Mouse (Mus musculus) midbrain, embryonic 13.5 days (tissue): Measurements from ENCODE around the gene Nt5dc2. TPM values are rescaled to one million over a fixed set of nuclear protein-coding genes. Genes with fewer than 3 reads are reported as not detected.

Experiments
- ATAC-seq: fragments of 200-750 bp; cut with Nextera tagmentation; 2 replicates; pipeline ENCODE4 v1.8.0; 2017; ENCODE audit warnings: mild to moderate bottlenecking, moderate TSS enrichment, moderate library complexity
- H3K27ac ChIP-seq: fragments of 300-500 bp; sonication (generic); 2 replicates; pipeline ENCODE4 v1.5.1; 2015; ENCODE audit warnings: inconsistent platforms, mild to moderate bottlenecking, moderate library complexity
- H3K27me3 ChIP-seq: fragments of 300-500 bp; sonication (generic); 2 replicates; pipeline ENCODE4 v1.6.1; 2015; ENCODE audit warnings: mild to moderate bottlenecking, inconsistent platforms
- H3K36me3 ChIP-seq: fragments of 300-500 bp; sonication (generic); 2 replicates; pipeline ENCODE4 v1.6.1; 2015; ENCODE audit warnings: mild to moderate bottlenecking, inconsistent platforms
- H3K4me1 ChIP-seq: fragments of 300-500 bp; sonication (generic); replicated peaks from 2 replicates; pipeline ENCODE4 v1.6.1; 2015; ENCODE audit warnings: inconsistent platforms
- H3K4me2 ChIP-seq: fragments of 300-500 bp; sonication (generic); replicated peaks from 2 replicates; pipeline ENCODE4 v1.6.1; 2015; ENCODE audit warnings: moderate library complexity, mild to moderate bottlenecking, inconsistent platforms
- H3K4me3 ChIP-seq: fragments of 300-500 bp; sonication (generic); replicated peaks from 2 replicates; pipeline ENCODE4 v1.5.1; 2015; ENCODE audit warnings: mild to moderate bottlenecking, inconsistent platforms
- H3K9ac ChIP-seq: fragments of 300-500 bp; sonication (generic); replicated peaks from 2 replicates; pipeline ENCODE4 v1.6.1; 2015; ENCODE audit warnings: mild to moderate bottlenecking, inconsistent platforms
- H3K9me3 ChIP-seq: fragments of 300-500 bp; sonication (generic); 2 replicates; pipeline ENCODE4 v1.6.1; 2016; ENCODE audit warnings: mild to moderate bottlenecking, inconsistent platforms
- WGBS: fragments of 180-500 bp; shearing (Covaris S2); methylation state at CpG from one replicate; pipeline ENCODE4 v1.1.7; 2015; 5-methylcytosine and 5-hydroxymethylcytosine counted together
- polyA plus RNA-seq: library from polyadenylated mRNA; unstranded; fragments of >200 nt; fragmentation: Nextera tagmentation; extraction: Ambion mirVana; gene quantifications from 2 replicates; pipeline ENCODE4 v1.2.1, GENCODE M21; 2015

Nt5dc2 gene
- polyA plus RNA-seq, 1 experiment from 2014 or later = 317 TPM

DNA sequence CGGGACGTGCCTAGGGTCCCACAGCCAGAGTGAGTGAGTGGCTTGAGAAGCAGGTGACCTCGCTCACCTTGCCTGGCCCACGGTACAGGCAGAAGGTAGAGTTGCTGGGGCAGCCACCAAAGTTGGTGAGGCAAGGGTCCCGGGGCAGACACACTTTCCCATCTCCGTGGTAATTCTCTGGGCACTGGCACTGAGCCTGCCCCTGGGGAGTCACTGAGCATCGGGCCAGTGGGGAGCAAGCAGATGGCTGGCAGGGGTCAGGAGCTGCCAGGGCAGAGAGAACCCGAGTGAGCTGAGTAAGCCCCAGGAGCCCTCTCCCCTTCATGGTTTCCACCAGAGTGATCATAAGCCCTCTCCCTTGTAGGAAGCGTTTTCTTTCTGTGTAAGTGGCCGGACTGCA, 30.8 kb downstream of the Nt5dc2 start:
- no peaks in the 10 kb centered on the region for H3K27me3 ChIP-seq
- H3K9ac ChIP-seq = no peak overlapping the region
- no peak for ATAC-seq
- no peak overlapping the region for H3K27ac ChIP-seq
- H3K9me3 ChIP-seq = no peaks in the 10 kb centered on the region
- WGBS = 61% methylated on average over 10 of the region's 10 CpGs
- H3K36me3 ChIP-seq = no peaks in the 10 kb centered on the region
- H3K4me2 ChIP-seq = no peak overlapping the region
- H3K4me3 ChIP-seq = no peak overlapping the region
- H3K4me1 ChIP-seq = 0 out of 2 replicates have a peak, but pooled peaks cover 8% of the 10 kb centered on the region

DNA sequence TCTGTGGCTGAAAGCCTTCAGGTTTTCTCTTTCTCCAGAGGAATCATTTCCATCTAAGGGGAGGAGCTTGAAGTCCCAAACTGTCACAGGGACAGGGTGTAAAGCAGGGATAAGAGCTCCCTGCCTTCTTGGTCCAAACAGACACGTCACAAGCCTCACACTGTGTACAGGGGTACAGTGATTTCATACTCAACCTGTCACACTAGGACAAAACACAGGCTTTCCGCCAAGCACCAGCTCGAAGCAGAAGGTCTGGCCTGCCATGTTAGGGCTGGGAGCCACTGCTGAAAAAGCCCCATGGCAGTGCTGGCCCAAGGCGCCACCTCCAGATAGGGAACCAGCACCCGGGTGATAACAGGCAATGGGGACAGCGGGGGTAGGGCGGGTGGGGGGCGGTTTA, 33.2 kb downstream of the Nt5dc2 start:
- Histone ChIP-seq H3K27ac (no peak overlapping the region), H3K4me2 (no peak overlapping the region), H3K9me3 (no peaks in the 10 kb centered on the region), H3K4me3 (no peak overlapping the region), H3K36me3 (no peaks in the 10 kb centered on the region), H3K4me1 (peaks cover 11% of the 10 kb centered on the region; the same call in 1 of the 2 replicates), H3K27me3 (no peaks in the 10 kb centered on the region), H3K9ac (no peak overlapping the region)
- no peak for ATAC-seq
- 83% methylated on average over 8 of the region's 8 CpGs for WGBS

DNA sequence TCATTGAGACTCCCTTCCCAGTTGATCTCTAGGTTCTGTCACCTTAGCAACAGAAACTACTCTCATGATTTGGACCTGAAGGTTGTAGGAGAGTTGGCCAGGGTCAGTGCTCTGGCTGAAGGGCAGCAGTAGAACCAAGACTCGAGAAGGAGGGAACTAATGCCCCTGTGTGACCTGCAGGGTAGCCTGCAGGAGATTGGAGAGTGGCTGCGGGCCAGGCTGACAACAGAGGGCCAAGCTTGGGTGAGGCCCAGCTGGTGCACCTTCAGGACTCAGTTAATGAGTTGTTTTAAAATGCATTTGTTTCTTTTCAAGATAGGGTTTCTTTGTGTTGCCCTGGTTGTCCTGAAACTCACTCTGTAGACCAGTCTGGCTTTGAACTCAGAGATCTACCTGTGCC, 34.2 kb downstream of the Nt5dc2 start:
- no peak overlapping the region for H3K4me2 ChIP-seq
- WGBS = 71% methylated on average over 2 of the region's 2 CpGs
- H3K9ac ChIP-seq = no peak overlapping the region
- H3K36me3 ChIP-seq = peaks cover 7% of the 10 kb centered on the region
- ATAC-seq = no peak
- H3K27ac ChIP-seq = no peak overlapping the region
- H3K4me3 ChIP-seq = no peak overlapping the region
- H3K27me3 ChIP-seq = no peaks in the 10 kb centered on the region
- no peaks in the 10 kb centered on the region for H3K9me3 ChIP-seq
- peaks cover 11% of the 10 kb centered on the region; the same call in 1 of the 2 replicates for H3K4me1 ChIP-seq

DNA sequence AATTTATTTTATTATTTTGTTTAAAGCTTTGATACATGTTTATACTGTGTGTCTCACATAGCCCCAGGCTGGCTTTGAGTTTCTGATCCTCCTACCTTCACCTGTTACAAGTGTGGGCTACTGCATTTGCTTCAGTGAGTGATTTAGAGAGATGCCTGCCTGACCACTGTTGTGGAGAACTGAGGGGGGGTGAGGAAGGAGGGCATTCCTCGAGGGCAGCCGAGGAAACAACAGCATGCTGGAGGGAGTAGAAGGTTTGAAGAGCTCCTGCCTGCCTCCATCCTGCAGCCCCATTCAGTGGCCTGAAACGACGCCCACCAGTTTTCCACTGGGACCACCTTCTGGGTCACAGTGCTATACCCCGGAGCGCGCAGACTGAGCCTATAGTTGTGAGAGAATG, 34.6 kb downstream of the Nt5dc2 start:
- Histone ChIP-seq H3K9ac (no peak overlapping the region), H3K4me3 (no peak overlapping the region), H3K4me2 (no peak overlapping the region), H3K27ac (no peak overlapping the region), H3K36me3 (peaks cover 11% of the 10 kb centered on the region), H3K9me3 (no peaks in the 10 kb centered on the region), H3K27me3 (no peaks in the 10 kb centered on the region), H3K4me1 (peaks cover 11% of the 10 kb centered on the region; the same call in 1 of the 2 replicates)
- 56% methylated on average over 7 of the region's 7 CpGs for WGBS
- no peak for ATAC-seq

DNA sequence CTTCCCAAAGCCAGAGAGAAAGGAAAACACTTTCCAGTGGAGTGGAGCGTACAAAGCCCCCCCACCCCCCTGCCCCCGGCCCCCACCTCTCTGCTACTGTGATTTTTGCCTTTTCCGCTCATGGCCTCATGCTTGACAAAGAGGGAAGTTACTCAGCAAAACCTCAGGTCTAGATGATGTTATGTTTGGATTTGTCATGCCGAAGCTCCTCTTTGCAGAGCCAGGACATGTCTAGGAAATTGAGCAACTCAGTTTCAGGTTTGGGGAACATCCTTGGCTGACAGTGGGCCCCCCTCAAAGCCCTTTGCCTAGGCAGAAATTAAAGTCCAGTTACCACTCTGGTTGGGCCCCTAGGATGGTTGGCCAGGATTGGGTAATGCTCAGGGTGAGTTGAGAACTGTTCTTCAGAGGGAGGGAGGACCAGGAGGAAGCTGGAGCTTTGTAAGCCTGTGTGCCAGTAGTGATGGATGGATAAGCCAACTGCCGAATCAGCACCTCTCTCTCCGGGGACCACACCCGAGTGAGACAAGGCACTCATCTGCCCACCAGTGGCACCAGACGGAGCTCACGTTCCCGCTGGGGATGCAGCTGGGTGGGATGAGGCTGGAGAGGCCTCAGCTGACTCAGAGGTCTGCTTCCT, 35.3 kb downstream of the Nt5dc2 start:
- Histone ChIP-seq H3K9ac (no peak overlapping the region), H3K4me2 (no peak overlapping the region), H3K4me3 (no peak overlapping the region), H3K4me1 (peaks cover 11% of the 10 kb centered on the region; the same call in 1 of the 2 replicates), H3K36me3 (peaks cover 18% of the 10 kb centered on the region), H3K27me3 (no peaks in the 10 kb centered on the region), H3K9me3 (no peaks in the 10 kb centered on the region), H3K27ac (no peak overlapping the region)
- 73% methylated on average over 10 of the region's 10 CpGs for WGBS
- no peak for ATAC-seq

DNA sequence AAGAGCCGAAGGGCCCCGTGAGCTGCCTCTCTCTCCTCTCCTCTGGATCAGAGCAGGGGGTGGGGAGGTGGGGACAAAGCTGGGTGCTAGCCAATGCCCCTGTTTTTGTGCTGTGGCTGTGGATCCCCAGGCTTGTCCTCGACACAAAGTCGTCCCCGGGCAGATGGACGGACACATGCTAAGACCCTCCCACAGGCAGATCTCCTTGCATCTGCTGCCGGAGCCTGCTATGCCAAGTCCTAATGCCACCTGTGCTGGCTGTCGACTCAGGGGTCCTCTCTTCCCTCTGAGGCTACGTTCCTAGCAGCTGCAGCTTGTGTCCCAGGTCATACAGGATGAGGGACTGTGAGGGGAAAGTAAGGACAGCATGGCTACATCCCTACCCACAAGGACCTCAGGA, 36.0 kb downstream of the Nt5dc2 start:
- Histone ChIP-seq H3K27me3 (no peaks in the 10 kb centered on the region), H3K27ac (no peak overlapping the region), H3K9ac (no peak overlapping the region), H3K4me3 (no peak overlapping the region), H3K4me2 (no peak overlapping the region), H3K36me3 (peaks cover 25% of the 10 kb centered on the region), H3K9me3 (no peaks in the 10 kb centered on the region), H3K4me1 (peaks cover 9% of the 10 kb centered on the region; the same call in 1 of the 2 replicates)
- WGBS = 56% methylated on average over 9 of the region's 9 CpGs
- ATAC-seq = no peak

DNA sequence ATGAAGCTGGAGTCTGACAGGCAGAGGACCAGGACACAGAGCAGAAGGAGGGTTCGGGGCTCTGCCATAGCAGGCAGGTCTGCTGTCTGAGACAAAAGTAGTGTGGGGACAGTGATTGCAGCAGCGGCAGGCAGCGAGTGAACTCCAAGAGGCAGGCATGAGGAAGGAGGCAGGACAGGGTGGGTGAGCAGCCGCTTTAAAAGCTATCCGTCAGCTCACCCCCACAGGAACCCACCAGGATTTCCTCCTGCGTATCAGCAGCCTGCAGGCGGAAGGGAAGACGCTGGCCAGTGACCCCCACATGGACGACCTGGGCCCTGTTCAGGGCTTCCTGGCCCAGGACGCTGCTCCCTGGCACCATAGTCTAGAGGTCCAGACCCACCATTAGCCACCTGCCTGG, 37.6 kb downstream of the Nt5dc2 start, which contains the start of gene Stab1:
Stab1 (minus strand) TSS at position 217 of the 400 bp plus-strand sequence.
- no peaks in the 10 kb centered on the region for H3K9me3 ChIP-seq
- H3K27me3 ChIP-seq = no peaks in the 10 kb centered on the region
- WGBS = 66% methylated on average over 10 of the region's 10 CpGs
- peaks cover 8% of the 10 kb centered on the region; the same call in 1 of the 2 replicates for H3K4me1 ChIP-seq
- no peak within 1 kb of the TSS for H3K4me2 ChIP-seq
- no peak for ATAC-seq
- H3K27ac ChIP-seq = peak within 1 kb of the TSS; percentile 30; the same call in 1 of the 2 replicates
- H3K9ac ChIP-seq = peak within 1 kb of the TSS; percentile 37
- no peak within 1 kb of the TSS for H3K4me3 ChIP-seq
- peaks cover 41% of the 10 kb centered on the region for H3K36me3 ChIP-seq

DNA sequence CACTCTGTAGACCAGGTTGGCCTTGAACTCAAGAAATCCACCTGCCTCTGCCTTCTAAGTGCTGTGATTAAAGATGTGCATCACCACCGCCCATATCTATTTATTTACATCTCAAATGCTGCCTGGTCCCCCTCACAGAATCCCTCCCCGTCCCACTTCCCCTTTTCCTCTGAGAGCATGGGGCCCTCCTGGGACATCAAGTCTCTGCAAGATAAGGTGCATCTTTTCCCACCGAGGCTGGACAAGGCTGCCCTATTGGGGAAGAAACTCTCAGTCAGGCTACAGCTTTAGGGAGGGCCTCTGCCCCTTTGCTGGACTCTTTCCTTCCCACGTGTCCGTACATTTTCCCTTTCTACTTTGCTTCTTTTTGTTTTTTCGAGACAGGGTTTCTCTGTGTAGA, 38.7 kb downstream of the Nt5dc2 start:
- peaks cover 52% of the 10 kb centered on the region for H3K36me3 ChIP-seq
- ATAC-seq = no peak
- H3K27ac ChIP-seq = peak overlapping the region; percentile 30; the same call in 1 of the 2 replicates
- H3K4me1 ChIP-seq = peaks cover 8% of the 10 kb centered on the region; the same call in 1 of the 2 replicates
- H3K9me3 ChIP-seq = no peaks in the 10 kb centered on the region
- H3K27me3 ChIP-seq = no peaks in the 10 kb centered on the region
- no peak overlapping the region for H3K4me3 ChIP-seq
- H3K4me2 ChIP-seq = no peak overlapping the region
- 83% methylated on average over 6 of the region's 6 CpGs for WGBS
- no peak overlapping the region for H3K9ac ChIP-seq

DNA sequence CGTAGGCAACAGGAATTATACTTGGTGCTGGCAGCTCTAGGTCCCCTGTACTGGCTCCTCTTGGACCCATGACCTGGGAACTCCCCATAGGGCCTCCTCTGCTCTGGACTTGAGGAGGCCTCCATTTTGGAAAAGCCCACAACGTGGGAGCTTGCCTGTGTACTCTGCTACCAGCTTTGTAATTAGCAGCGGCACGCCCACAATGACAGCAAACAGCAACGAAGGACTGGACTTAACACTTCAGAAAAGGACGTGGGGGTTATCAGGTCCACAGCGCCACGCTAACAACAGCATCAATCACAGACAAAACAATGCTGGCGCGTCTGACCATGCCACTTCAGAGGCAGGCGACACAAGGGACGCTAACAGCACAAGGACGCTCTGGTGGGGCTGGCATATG, 40.1 kb downstream of the Nt5dc2 start:
- no peaks in the 10 kb centered on the region for H3K27me3 ChIP-seq
- no peak overlapping the region for H3K4me2 ChIP-seq
- H3K4me1 ChIP-seq = peaks cover 8% of the 10 kb centered on the region; the same call in 1 of the 2 replicates
- H3K4me3 ChIP-seq = no peak overlapping the region
- WGBS = 86% methylated on average over 13 of the region's 13 CpGs
- H3K9ac ChIP-seq = no peak overlapping the region
- ATAC-seq = no peak
- H3K27ac ChIP-seq = peak overlapping the region; percentile 58; the same call in 1 of the 2 replicates
- no peaks in the 10 kb centered on the region for H3K9me3 ChIP-seq
- H3K36me3 ChIP-seq = peaks cover 66% of the 10 kb centered on the region

DNA sequence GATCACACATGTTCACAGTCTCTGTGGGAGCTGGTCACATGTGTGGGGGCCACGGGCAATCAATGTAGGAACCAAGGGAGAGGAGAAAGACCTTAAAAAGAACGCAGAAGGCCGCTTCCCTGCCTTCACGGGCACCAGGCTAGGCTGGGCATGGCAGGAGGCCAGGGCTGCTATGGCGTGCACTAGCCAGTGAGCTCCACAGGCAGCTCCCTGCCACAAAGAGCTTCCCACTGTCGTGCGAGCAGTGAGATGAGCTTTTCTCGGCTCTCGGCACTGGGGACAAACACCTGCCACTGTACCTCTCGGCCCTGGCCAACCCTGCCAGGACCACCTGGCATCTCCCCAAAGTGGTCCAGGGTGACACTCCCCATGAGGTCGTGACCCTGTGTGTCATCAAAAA, 40.5 kb downstream of the Nt5dc2 start:
- H3K9me3 ChIP-seq = no peaks in the 10 kb centered on the region
- 0 out of 2 replicates have a peak, but pooled peaks have one; percentile 12 for ATAC-seq
- H3K27me3 ChIP-seq = no peaks in the 10 kb centered on the region
- 87% methylated on average over 11 of the region's 11 CpGs for WGBS
- H3K4me3 ChIP-seq = no peak overlapping the region
- H3K36me3 ChIP-seq = peaks cover 70% of the 10 kb centered on the region
- peaks cover 6% of the 10 kb centered on the region; the same call in 1 of the 2 replicates for H3K4me1 ChIP-seq
- no peak overlapping the region for H3K4me2 ChIP-seq
- no peak overlapping the region for H3K9ac ChIP-seq
- H3K27ac ChIP-seq = peak overlapping the region; percentile 58; the same call in 1 of the 2 replicates

DNA sequence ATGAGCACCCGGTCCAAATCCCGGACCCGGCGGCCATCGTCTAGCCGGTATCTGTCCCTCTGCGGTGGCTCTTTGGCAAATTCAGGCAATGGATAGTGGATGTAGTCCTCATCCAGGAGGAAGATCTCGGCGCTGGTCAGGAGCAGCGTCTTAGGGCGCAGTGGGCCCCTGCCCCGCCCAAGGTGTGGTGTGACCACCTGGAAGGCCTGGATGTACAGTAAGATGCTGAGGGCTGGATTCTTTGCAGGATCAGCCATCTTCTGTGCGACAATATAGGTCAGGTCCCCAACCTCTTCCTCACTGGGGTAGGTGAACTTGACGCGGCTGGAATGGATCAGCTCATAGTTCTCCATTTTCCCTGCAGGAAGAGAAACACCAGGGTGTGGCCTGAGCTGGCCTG, 41.0 kb downstream of the Nt5dc2 start:
- Histone ChIP-seq H3K4me3 (no peak overlapping the region), H3K4me2 (no peak overlapping the region), H3K9ac (no peak overlapping the region), H3K27ac (no peak overlapping the region), H3K27me3 (no peaks in the 10 kb centered on the region), H3K36me3 (peaks cover 75% of the 10 kb centered on the region), H3K9me3 (no peaks in the 10 kb centered on the region), H3K4me1 (peaks cover 2% of the 10 kb centered on the region; the same call in 1 of the 2 replicates)
- 96% methylated on average over 15 of the region's 15 CpGs for WGBS
- ATAC-seq = no peak

DNA sequence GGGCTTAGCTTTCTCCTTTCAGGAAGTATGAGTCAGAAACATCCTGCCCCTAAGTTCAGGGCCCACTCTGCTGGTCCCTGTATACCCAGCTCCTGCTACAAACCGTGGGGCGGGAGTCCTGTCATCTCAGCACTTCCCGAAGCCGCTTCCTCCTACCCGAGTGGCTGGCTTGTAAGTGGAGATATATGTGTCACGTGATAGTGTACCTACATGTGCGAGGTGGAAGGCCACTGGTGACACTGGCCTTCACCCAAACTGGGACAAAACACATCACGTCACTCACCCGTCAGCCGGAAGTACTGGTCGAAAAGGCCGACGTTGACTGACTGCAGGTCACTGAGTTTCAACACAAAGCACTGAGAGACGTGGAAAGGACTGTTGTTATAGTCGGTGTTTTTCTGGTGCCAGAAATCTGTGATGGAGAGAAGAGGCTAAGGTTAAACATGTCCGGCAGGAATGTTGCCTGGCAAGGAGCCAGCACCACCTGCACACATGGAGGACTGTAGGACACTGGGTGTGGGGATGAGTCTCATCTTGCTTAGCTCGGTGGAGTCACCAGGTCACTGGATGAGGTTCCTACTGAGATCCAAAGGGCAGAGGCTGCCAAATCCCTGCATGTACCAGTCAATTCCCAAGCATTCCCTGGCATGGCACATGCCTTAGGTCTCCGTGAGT, 42.1 kb downstream of the Nt5dc2 start:
- WGBS = 91% methylated on average over 18 of the region's 18 CpGs
- Histone ChIP-seq H3K4me1 (no peaks in the 10 kb centered on the region), H3K9ac (no peak overlapping the region), H3K27me3 (no peaks in the 10 kb centered on the region), H3K36me3 (peaks cover 86% of the 10 kb centered on the region), H3K27ac (no peak overlapping the region), H3K9me3 (no peaks in the 10 kb centered on the region), H3K4me2 (no peak overlapping the region), H3K4me3 (no peak overlapping the region)
- no peak for ATAC-seq
